Mouse (Mus musculus): ENCODE results near the gene Ephx1. TPM values are rescaled to one million over a fixed set of nuclear protein-coding genes. Genes with fewer than 3 reads are reported as not detected.
"Not testable (repeated sequence)": the region's sequence is repeated elsewhere in the genome, so short reads cannot be mapped to it uniquely, and the experiment has no call there.

The Ephx1 gene
- total RNA-seq, 2 experiments from 2014 or later, result 19.7 to 28.3 TPM

- DNase-seq (ENCODE audit: low spot score in 2 of 2), result no peak
Measured at GRCm38 (mm10) chr1:181014731-181015500, 5.8 kb downstream of the Ephx1 start.

GRCm38 (mm10) chr1:181013446-181013845, 7.3 kb downstream of the Ephx1 start:
- DNase-seq (ENCODE audit: low spot score in 2 of 2), result no peak

- no peak for DNase-seq (ENCODE audit: low spot score in 2 of 2)
Measured at GRCm38 (mm10) chr1:181012416-181012815, 8.3 kb downstream of the Ephx1 start.

- no peak for DNase-seq (ENCODE audit: low spot score in 2 of 2)
Measured at GRCm38 (mm10) chr1:181011601-181012000, 9.1 kb downstream of the Ephx1 start.

GRCm38 (mm10) chr1:181010171-181010932, 10.4 kb downstream of the Ephx1 start:
- DNase-seq (ENCODE audit: low spot score in 2 of 2), result no peak

GRCm38 (mm10) chr1:181009754-181010153, 10.9 kb downstream of the Ephx1 start:
- no peak for DNase-seq (ENCODE audit: low spot score in 2 of 2)

GRCm38 (mm10) chr1:181009011-181009590, 11.6 kb downstream of the Ephx1 start:
- no peak for DNase-seq (ENCODE audit: low spot score in 2 of 2)

GRCm38 (mm10) chr1:181008266-181008665, 12.4 kb downstream of the Ephx1 start:
- no peak for DNase-seq (ENCODE audit: low spot score in 2 of 2)

- DNase-seq (ENCODE audit: low spot score in 2 of 2), result no peak
Measured at GRCm38 (mm10) chr1:181007831-181008230, 12.9 kb downstream of the Ephx1 start.

- no peak for DNase-seq (ENCODE audit: low spot score in 2 of 2)
Measured at GRCm38 (mm10) chr1:181005331-181005730, 15.4 kb downstream of the Ephx1 start.

GRCm38 (mm10) chr1:181003790-181004189, 16.9 kb downstream of the Ephx1 start:
- no peak for DNase-seq (ENCODE audit: low spot score in 2 of 2)

GRCm38 (mm10) chr1:181001621-181002020, 19.1 kb downstream of the Ephx1 start:
- no peak for DNase-seq (ENCODE audit: low spot score in 2 of 2)

- DNase-seq (ENCODE audit: low spot score in 2 of 2), result no peak
Measured at GRCm38 (mm10) chr1:181001217-181001616, 19.5 kb downstream of the Ephx1 start.

GRCm38 (mm10) chr1:181000501-181001092, 20.1 kb downstream of the Ephx1 start:
- DNase-seq (ENCODE audit: low spot score in 2 of 2), result no peak

GRCm38 (mm10) chr1:180992142-180992541, 28.6 kb downstream of the Ephx1 start:
- DNase-seq (ENCODE audit: low spot score in 2 of 2), result peak; percentile 22 to 59

GRCm38 (mm10) chr1:180990671-180991070, 30.0 kb downstream of the Ephx1 start:
- DNase-seq (ENCODE audit: low spot score in 2 of 2), result no peak

- peak; percentile 70 to 76 for DNase-seq (ENCODE audit: low spot score in 2 of 2)
Measured at GRCm38 (mm10) chr1:180987759-180988158, 32.9 kb downstream of the Ephx1 start.

GRCm38 (mm10) chr1:180986701-180987100, 34.0 kb downstream of the Ephx1 start:
- no peak for DNase-seq (ENCODE audit: low spot score in 2 of 2)

GRCm38 (mm10) chr1:180981298-180982046, 39.2 kb downstream of the Ephx1 start:
- DNase-seq (ENCODE audit: low spot score in 2 of 2), result not testable (repeated sequence)

GRCm38 (mm10) chr1:180980464-180980863, 40.2 kb downstream of the Ephx1 start:
- DNase-seq (ENCODE audit: low spot score in 2 of 2), result no peak

Data from layer of hippocampus, postnatal 14 days (tissue).